37 mouse cellular contexts compared by ENCODE assay signal in genomic region chr14:101222319-101222718, GRCm38 (mm10). TPM values are rescaled to one million over a fixed set of nuclear protein-coding genes. Genes with fewer than 3 reads are reported as not detected.
"Had no signal": no experiment of that assay in that cellular context is flagged by ENCODE, and none has a peak within 500 bp of the region (broad histone marks: within the 10 kb centered on the region; RNA-seq: fewer than 3 reads in every experiment).

No protein-coding gene starts in this region.

- H3K4me1 ChIP-seq: heart, embryonic 15.5 days; hindbrain, embryonic 13.5 days; hindbrain, embryonic 15.5 days; kidney, embryonic 15.5 days; liver, embryonic 13.5 days had no signal

- H3K9me3 ChIP-seq: heart, embryonic 13.5 days; heart, embryonic 15.5 days; hindbrain, embryonic 13.5 days; hindbrain, embryonic 15.5 days; kidney, embryonic 15.5 days; limb, embryonic 12.5 days; liver, embryonic 13.5 days had no signal

- DNase-seq: gastrocnemius, postnatal 14 days; gastrocnemius, postnatal 36 days; heart, adult 11 months; heart, adult 2 months; heart, postnatal 14 days; heart, postnatal 36 days; kidney, adult 11 months; kidney, adult 2 months; kidney, adult 9 months; kidney, postnatal 25 days; kidney, postnatal 4 days; left cerebral cortex, postnatal 4 days; liver; liver, embryonic 13.5 days had no signal

- H3K4me3 ChIP-seq: heart, adult 2 months; heart, embryonic 13.5 days; heart, embryonic 15.5 days; hindbrain, embryonic 13.5 days; hindbrain, embryonic 15.5 days; kidney, embryonic 15.5 days; layer of hippocampus, adult 2 months; limb, embryonic 12.5 days; liver, embryonic 13.5 days had no signal

- H3K36me3 ChIP-seq: heart, embryonic 13.5 days; heart, embryonic 15.5 days; hindbrain, embryonic 13.5 days; hindbrain, embryonic 15.5 days; kidney, embryonic 15.5 days; limb, embryonic 12.5 days; liver, embryonic 13.5 days had no signal

- H3K27me3 ChIP-seq: heart, embryonic 13.5 days; heart, embryonic 15.5 days; hindbrain, embryonic 13.5 days; hindbrain, embryonic 15.5 days; kidney, embryonic 15.5 days; limb, embryonic 12.5 days; liver, embryonic 13.5 days had no signal

- H3K9ac ChIP-seq: heart, embryonic 13.5 days; heart, embryonic 15.5 days; hindbrain, embryonic 13.5 days; hindbrain, embryonic 15.5 days; kidney, embryonic 15.5 days; limb, embryonic 12.5 days; liver, embryonic 13.5 days had no signal

- H3K27ac ChIP-seq: heart, adult 2 months; heart, embryonic 13.5 days; heart, embryonic 15.5 days; hindbrain, embryonic 13.5 days; hindbrain, embryonic 15.5 days; hindbrain, postnatal 0 days; kidney, embryonic 15.5 days; kidney, postnatal 0 days; layer of hippocampus, adult 2 months; limb, embryonic 12.5 days; liver, embryonic 13.5 days had no signal

- ATAC-seq: hindbrain, postnatal 0 days; intestine, embryonic 16.5 days had no signal

- H3K4me2 ChIP-seq: heart, embryonic 11.5 days; heart, embryonic 13.5 days; heart, embryonic 15.5 days; hindbrain, embryonic 13.5 days; hindbrain, embryonic 15.5 days; kidney, embryonic 15.5 days; limb, embryonic 12.5 days; liver, embryonic 11.5 days; liver, embryonic 13.5 days had no signal

RNA-seq across cellular contexts. Expression of gene Prr30, which starts 22.2 kb away (rescaled TPM):
- total RNA-seq: gastrocnemius, adult 18-20 months; gastrocnemius, adult 8-10 months; gastrocnemius, postnatal 14 days; gastrocnemius, postnatal 36 days; heart, adult 2 months; heart, postnatal 14 days; heart, postnatal 36 days; hematopoietic stem cell, adult 5-6 weeks; hindbrain, postnatal 0 days; layer of hippocampus, adult 2 months; layer of hippocampus, postnatal 10 days; layer of hippocampus, postnatal 25 days; left cerebral cortex, adult 8-10 months; left cerebral cortex, postnatal 10 days; left cerebral cortex, postnatal 25 days; left cerebral cortex, postnatal 4 days had no signal
- polyA plus RNA-seq: heart, embryonic 11.5 days; heart, embryonic 13.5 days; heart, embryonic 15.5 days; heart, postnatal 0 days; hindbrain, embryonic 11.5 days; hindbrain, embryonic 13.5 days; hindbrain, embryonic 15.5 days; hindbrain, postnatal 0 days; intestine, embryonic 14.5 days; intestine, embryonic 16.5 days; kidney, embryonic 15.5 days; kidney, postnatal 0 days; limb, embryonic 12.5 days; liver, embryonic 11.5 days; liver, embryonic 13.5 days had no signal
